Mouse (Mus musculus): ENCODE results near the gene St3gal3. TPM values are rescaled to one million over a fixed set of nuclear protein-coding genes. Genes with fewer than 3 reads are reported as not detected.
A peak's percentile ranks its signal among the peaks of the same experiment; 100 is the strongest.

St3gal3 gene
- polyA plus RNA-seq, 1 experiment from 2014 or later: 6.7 TPM

DNA sequence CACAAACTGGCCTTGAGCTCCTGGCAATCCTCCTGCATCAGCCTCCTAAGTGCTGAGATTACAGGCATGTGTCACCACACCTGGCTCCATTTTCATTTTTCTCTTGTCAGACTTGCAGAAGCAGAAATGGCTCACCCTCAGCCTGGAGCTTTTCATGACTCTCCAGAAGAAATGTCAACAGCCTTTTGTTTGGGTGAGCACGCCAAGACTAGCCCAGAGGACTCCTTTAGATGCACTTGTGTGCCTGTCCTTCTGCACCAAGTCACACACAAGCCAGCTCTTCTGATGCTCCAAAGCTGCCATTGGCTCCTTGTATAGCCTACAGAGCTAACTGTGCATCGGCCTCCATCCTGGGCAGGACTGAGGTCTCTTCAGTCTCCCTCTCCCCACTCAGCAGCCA is 141.3 kb downstream of the St3gal3 start:
- no peak for ATAC-seq (ENCODE audit: low read depth)
- Histone ChIP-seq H3K9ac (ENCODE audit: low read length) (no peak overlapping the region), H3K27me3 (ENCODE audit: control insufficient read depth, insufficient read depth, low read depth, low read length) (no peaks in the 10 kb centered on the region), H3K27ac (ENCODE audit: low read length) (no peak overlapping the region), H3K4me2 (ENCODE audit: low read depth, low read length) (no peak overlapping the region), H3K4me1 (replicated peaks; ENCODE audit: control insufficient read depth, insufficient read depth, low read length) (peaks cover 18% of the 10 kb centered on the region), H3K36me3 (ENCODE audit: control insufficient read depth, insufficient read depth, low read length) (no peaks in the 10 kb centered on the region), H3K4me3 (ENCODE audit: low read length) (no peak overlapping the region), H3K9me3 (ENCODE audit: control insufficient read depth, low read length) (no peaks in the 10 kb centered on the region)
- 48% methylated on average over 2 of the region's 2 CpGs for WGBS

DNA sequence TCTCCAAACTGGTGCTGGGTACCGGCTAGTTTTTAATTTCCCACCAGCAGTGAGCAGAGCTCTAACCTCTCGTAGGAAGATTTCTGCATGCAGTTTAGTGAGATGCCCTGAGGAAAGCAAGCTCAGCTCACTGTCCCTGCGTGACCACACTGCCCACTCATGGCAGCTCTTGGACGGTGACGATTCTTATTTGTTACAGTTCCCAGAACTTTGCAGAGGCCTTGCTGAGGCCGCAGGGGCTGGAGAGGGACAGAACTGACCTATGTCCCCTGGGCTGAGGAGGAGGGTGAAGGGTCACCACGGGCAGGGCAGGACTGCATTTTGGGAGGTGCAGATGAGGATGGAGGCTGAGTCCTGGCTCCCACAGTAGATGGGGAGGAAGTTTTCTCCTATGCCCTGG is 141.8 kb downstream of the St3gal3 start:
- H3K27me3 ChIP-seq (ENCODE audit: control insufficient read depth, insufficient read depth, low read depth, low read length): no peaks in the 10 kb centered on the region
- no peak overlapping the region for H3K9ac ChIP-seq (ENCODE audit: low read length)
- H3K4me1 ChIP-seq (replicated peaks; ENCODE audit: control insufficient read depth, insufficient read depth, low read length): peaks cover 12% of the 10 kb centered on the region
- no peak overlapping the region for H3K27ac ChIP-seq (ENCODE audit: low read length)
- no peaks in the 10 kb centered on the region for H3K36me3 ChIP-seq (ENCODE audit: control insufficient read depth, insufficient read depth, low read length)
- no peak overlapping the region for H3K4me3 ChIP-seq (ENCODE audit: low read length)
- H3K4me2 ChIP-seq (ENCODE audit: low read depth, low read length): no peak overlapping the region
- WGBS: 73% methylated on average over 7 of the region's 7 CpGs
- H3K9me3 ChIP-seq (ENCODE audit: control insufficient read depth, low read length): no peaks in the 10 kb centered on the region
- no peak for ATAC-seq (ENCODE audit: low read depth)

DNA sequence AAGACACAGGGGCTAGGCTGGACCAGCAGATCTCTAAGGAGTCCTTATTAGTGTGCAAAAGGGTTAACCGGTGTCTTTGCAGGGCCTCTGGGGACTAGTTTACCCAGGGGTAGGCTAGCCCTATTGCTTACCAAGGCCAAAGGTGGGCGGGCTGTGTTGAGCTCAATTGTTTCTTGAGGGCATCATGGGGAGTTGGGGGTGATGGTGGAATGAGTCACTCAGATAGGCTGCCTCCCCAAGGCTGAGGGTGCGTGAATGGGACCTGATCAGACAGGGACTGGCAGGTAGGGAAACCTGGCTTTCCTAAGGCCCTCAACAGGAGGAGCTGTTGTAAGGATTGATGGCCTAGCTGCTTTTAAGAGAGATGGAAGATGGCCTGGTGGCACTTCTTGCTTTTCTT is 142.7 kb downstream of the St3gal3 start:
- no peak overlapping the region for H3K9ac ChIP-seq (ENCODE audit: low read length)
- no peak overlapping the region for H3K4me2 ChIP-seq (ENCODE audit: low read depth, low read length)
- H3K4me3 ChIP-seq (ENCODE audit: low read length): no peak overlapping the region
- H3K9me3 ChIP-seq (ENCODE audit: control insufficient read depth, low read length): no peaks in the 10 kb centered on the region
- no peak overlapping the region for H3K27ac ChIP-seq (ENCODE audit: low read length)
- ATAC-seq (ENCODE audit: low read depth): no peak
- H3K27me3 ChIP-seq (ENCODE audit: control insufficient read depth, insufficient read depth, low read depth, low read length): no peaks in the 10 kb centered on the region
- H3K36me3 ChIP-seq (ENCODE audit: control insufficient read depth, insufficient read depth, low read length): no peaks in the 10 kb centered on the region
- peaks cover 4% of the 10 kb centered on the region for H3K4me1 ChIP-seq (replicated peaks; ENCODE audit: control insufficient read depth, insufficient read depth, low read length)
- whole genome bisulfite sequencing: 89% methylated on average over 3 of the region's 3 CpGs

DNA sequence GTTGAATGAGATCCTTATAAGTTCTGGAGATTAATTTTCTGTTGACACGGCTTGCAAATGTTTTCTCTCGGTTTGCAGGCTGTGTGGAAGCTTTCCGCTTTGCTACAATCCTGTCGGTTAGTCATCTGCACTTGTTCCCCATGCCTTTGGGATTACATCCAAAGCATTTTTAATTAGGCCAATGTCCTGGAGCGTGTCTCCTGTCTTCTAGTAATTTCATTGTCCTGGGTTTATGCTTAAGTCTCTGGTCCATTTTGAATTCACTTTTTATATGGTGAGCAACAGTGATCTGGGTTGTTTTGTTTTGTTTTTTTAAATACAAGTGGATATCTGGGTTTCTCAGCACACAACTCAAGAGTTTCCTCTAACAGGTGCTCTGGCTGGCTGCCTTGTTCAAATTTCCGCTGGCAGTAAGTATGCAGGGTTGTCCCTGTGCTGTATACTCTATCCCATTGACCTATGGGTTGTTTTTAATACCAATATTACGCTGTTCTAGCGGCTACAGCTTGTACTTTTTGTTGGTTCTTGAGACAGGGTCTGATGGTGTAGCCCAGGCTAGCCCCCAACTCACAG is 143.6 kb downstream of the St3gal3 start:
- Histone ChIP-seq H3K4me2 (ENCODE audit: low read depth, low read length) (no peak overlapping the region), H3K27ac (ENCODE audit: low read length) (no peak overlapping the region), H3K9ac (ENCODE audit: low read length) (no peak overlapping the region), H3K4me1 (replicated peaks; ENCODE audit: control insufficient read depth, insufficient read depth, low read length) (peaks cover 3% of the 10 kb centered on the region; the same call in 1 of the 2 replicates), H3K4me3 (ENCODE audit: low read length) (no peak overlapping the region), H3K36me3 (ENCODE audit: control insufficient read depth, insufficient read depth, low read length) (no peaks in the 10 kb centered on the region), H3K27me3 (ENCODE audit: control insufficient read depth, insufficient read depth, low read depth, low read length) (no peaks in the 10 kb centered on the region), H3K9me3 (ENCODE audit: control insufficient read depth, low read length) (no peaks in the 10 kb centered on the region)
- ATAC-seq (ENCODE audit: low read depth): no peak
- 77% methylated on average over 8 of the region's 8 CpGs for WGBS

DNA sequence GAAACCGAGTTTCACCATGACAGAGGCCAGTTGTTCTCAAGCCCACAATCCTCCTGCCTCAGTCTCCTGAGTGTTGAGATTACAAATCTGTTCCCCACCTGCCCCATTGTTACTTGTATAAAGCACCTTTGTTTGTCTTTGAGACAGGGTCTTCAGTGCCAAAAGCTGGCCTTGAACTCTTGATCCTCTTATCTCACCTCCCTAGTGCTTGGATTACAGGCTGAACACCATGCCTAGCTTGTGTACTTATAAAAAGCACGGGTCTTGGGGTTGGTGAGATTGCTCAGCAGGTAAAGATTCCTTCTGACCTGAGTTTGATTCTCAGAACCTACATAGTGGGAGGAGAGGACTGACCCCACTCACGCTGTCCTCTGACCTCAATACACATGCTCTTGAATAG is 144.1 kb downstream of the St3gal3 start:
- Histone ChIP-seq H3K4me2 (ENCODE audit: low read depth, low read length) (no peak overlapping the region), H3K27ac (ENCODE audit: low read length) (no peak overlapping the region), H3K4me3 (ENCODE audit: low read length) (no peak overlapping the region), H3K36me3 (ENCODE audit: control insufficient read depth, insufficient read depth, low read length) (no peaks in the 10 kb centered on the region), H3K9ac (ENCODE audit: low read length) (no peak overlapping the region), H3K9me3 (ENCODE audit: control insufficient read depth, low read length) (no peaks in the 10 kb centered on the region), H3K4me1 (replicated peaks; ENCODE audit: control insufficient read depth, insufficient read depth, low read length) (peaks cover 3% of the 10 kb centered on the region), H3K27me3 (ENCODE audit: control insufficient read depth, insufficient read depth, low read depth, low read length) (no peaks in the 10 kb centered on the region)
- no peak for ATAC-seq (ENCODE audit: low read depth)
- 63% methylated on average over 3 of the region's 3 CpGs for WGBS

DNA sequence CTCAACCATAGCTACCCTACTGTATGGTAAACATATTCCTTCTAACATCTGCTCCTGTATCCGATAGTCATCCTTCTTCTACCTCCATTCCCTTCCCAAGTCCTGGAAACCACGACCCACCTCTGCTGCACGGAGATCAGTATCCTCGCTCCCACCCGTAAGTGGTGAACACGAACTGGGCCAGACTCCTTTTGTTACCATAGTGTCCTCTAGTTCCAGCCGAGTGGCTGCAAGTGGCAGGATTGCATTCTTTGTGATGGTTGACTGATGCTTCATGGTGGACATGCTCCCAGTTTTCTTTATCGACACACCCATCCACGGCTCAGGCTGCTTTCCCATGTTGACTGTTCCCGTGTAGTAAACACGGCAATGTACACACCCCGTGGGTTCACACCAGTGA is 144.9 kb downstream of the St3gal3 start:
- Histone ChIP-seq H3K4me3 (ENCODE audit: low read length) (no peak overlapping the region), H3K9ac (ENCODE audit: low read length) (no peak overlapping the region), H3K27ac (ENCODE audit: low read length) (no peak overlapping the region), H3K27me3 (ENCODE audit: control insufficient read depth, insufficient read depth, low read depth, low read length) (no peaks in the 10 kb centered on the region), H3K4me1 (replicated peaks; ENCODE audit: control insufficient read depth, insufficient read depth, low read length) (peaks cover 3% of the 10 kb centered on the region), H3K4me2 (ENCODE audit: low read depth, low read length) (no peak overlapping the region), H3K36me3 (ENCODE audit: control insufficient read depth, insufficient read depth, low read length) (no peaks in the 10 kb centered on the region), H3K9me3 (ENCODE audit: control insufficient read depth, low read length) (no peaks in the 10 kb centered on the region)
- no peak for ATAC-seq (ENCODE audit: low read depth)
- WGBS: 82% methylated on average over 12 of the region's 12 CpGs

DNA sequence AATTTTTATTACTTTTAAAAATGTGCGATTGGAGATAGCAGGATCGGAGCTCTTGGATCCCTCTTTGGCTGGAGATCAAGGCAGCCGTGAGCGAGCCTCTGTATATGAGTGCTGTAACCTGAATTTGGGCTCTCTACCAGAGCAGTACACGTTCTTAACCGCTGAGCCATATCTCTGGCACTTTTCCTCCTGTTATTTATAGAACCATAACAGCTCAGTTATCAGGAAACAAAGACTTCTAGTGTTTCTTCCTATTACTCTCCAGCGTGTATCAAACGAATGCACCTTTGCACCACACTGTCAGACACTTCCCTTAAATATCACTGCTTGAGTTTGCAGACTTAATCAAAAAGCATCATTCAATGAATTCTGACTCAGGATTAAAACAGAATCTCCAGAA is 147.9 kb downstream of the St3gal3 start:
- peaks cover 6% of the 10 kb centered on the region for H3K4me1 ChIP-seq (replicated peaks; ENCODE audit: control insufficient read depth, insufficient read depth, low read length)
- no peaks in the 10 kb centered on the region for H3K27me3 ChIP-seq (ENCODE audit: control insufficient read depth, insufficient read depth, low read depth, low read length)
- no peaks in the 10 kb centered on the region for H3K36me3 ChIP-seq (ENCODE audit: control insufficient read depth, insufficient read depth, low read length)
- H3K9ac ChIP-seq (ENCODE audit: low read length): no peak overlapping the region
- H3K27ac ChIP-seq (ENCODE audit: low read length): no peak overlapping the region
- WGBS: 28% methylated on average over 8 of the region's 8 CpGs
- H3K9me3 ChIP-seq (ENCODE audit: control insufficient read depth, low read length): no peaks in the 10 kb centered on the region
- H3K4me3 ChIP-seq (ENCODE audit: low read length): no peak overlapping the region
- ATAC-seq (ENCODE audit: low read depth): no peak
- H3K4me2 ChIP-seq (ENCODE audit: low read depth, low read length): no peak overlapping the region

DNA sequence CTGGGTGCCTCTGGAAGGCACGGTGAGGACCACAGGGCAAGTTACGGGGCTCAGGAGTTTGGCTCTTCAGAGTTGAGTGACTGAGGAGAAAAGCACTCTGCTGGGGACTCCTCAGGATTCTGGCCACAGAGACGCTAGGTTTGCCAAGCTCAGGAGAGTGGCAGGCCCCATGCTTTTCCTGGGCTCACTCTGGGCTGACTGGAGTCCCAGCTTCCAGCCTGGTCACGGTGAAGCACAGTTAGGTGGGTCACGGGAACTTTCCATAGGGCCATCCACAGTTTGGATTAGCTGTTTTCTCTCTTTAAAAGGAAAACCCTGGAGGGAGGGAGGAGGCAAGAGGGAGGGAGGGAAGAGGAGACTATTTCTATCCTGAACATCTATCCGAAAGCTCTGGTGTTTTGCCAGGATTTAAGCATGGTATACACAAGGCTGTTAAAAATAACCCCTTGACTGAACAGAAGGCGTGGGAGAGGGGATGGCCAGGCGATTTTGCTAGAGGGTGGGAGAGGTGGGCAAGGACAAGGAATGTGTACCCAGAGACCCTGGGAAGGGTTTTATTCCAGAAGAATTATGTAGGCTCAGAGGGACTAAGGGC is 149.6 kb downstream of the St3gal3 start:
- Histone ChIP-seq H3K4me2 (ENCODE audit: low read depth, low read length) (no peak overlapping the region), H3K4me1 (replicated peaks; ENCODE audit: control insufficient read depth, insufficient read depth, low read length) (peaks cover 6% of the 10 kb centered on the region), H3K4me3 (ENCODE audit: low read length) (no peak overlapping the region), H3K27me3 (ENCODE audit: control insufficient read depth, insufficient read depth, low read depth, low read length) (no peaks in the 10 kb centered on the region), H3K36me3 (ENCODE audit: control insufficient read depth, insufficient read depth, low read length) (no peaks in the 10 kb centered on the region), H3K27ac (ENCODE audit: low read length) (peak overlapping the region; percentile 15; the same call in 1 of the 2 replicates), H3K9me3 (ENCODE audit: control insufficient read depth, low read length) (no peaks in the 10 kb centered on the region), H3K9ac (ENCODE audit: low read length) (peak overlapping the region; percentile 8; the same call in 1 of the 2 replicates)
- WGBS: 54% methylated on average over 8 of the region's 8 CpGs
- ATAC-seq (ENCODE audit: low read depth): peak; percentile 64

DNA sequence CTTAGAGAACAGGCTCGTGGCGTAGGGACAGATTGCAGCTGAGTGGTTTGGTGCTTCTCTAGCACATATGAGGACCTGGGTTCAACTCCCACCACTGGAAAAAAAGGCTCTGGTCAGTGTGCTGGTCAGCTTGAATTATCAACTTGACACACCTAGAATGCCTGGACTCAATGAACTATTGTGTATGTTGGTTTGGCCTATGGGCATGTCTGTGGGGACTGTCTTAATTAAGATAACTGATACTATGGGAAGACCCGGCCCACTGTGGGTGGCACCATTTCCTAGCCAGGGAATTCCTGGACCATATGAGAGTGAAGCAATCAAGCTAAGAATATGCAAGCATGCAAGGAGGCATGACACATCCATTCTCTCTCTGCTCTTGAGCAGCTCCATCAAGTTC is 150.5 kb downstream of the St3gal3 start:
- no peaks in the 10 kb centered on the region for H3K9me3 ChIP-seq (ENCODE audit: control insufficient read depth, low read length)
- H3K27me3 ChIP-seq (ENCODE audit: control insufficient read depth, insufficient read depth, low read depth, low read length): no peaks in the 10 kb centered on the region
- no peaks in the 10 kb centered on the region for H3K36me3 ChIP-seq (ENCODE audit: control insufficient read depth, insufficient read depth, low read length)
- no peak for ATAC-seq (ENCODE audit: low read depth)
- H3K4me1 ChIP-seq (replicated peaks; ENCODE audit: control insufficient read depth, insufficient read depth, low read length): peaks cover 6% of the 10 kb centered on the region
- H3K27ac ChIP-seq (ENCODE audit: low read length): no peak overlapping the region
- H3K4me3 ChIP-seq (ENCODE audit: low read length): no peak overlapping the region
- H3K4me2 ChIP-seq (ENCODE audit: low read depth, low read length): no peak overlapping the region
- no peak overlapping the region for H3K9ac ChIP-seq (ENCODE audit: low read length)
- WGBS: 93% methylated on average over 3 of the region's 3 CpGs
